ENCODE assay signal across 8 mouse cellular contexts in genomic region chr11:96969746-96970145, GRCm38 (mm10). TPM values are rescaled to one million over a fixed set of nuclear protein-coding genes. Genes with fewer than 3 reads are reported as not detected.
DNase-seq lines count a peak whose midpoint lies in the region; ATAC-seq and TF ChIP-seq lines count a peak whose summit lies in the region.

No protein-coding gene starts in this region.

- DNase-seq in layer of hippocampus, adult 2 months (ENCODE audit: low spot score in 2 of 2), result no peak
- DNase-seq in layer of hippocampus, adult 8-10 months (ENCODE audit: low spot score in 2 of 2), result no peak
- DNase-seq in cerebellum, adult 11 months, result peak; percentile 71
- DNase-seq in heart, adult 9 months (ENCODE audit: low spot score in 2 of 2), result peak; percentile 91 to 92
- DNase-seq in lung, postnatal 14 days, result peak; percentile 68
- DNase-seq in layer of hippocampus, adult 9-11 months, result no peak

- H3K36me3 ChIP-seq in kidney, embryonic 16.5 days (ENCODE audit: insufficient read depth, low read length), result no peaks in the 10 kb centered on the region; the same call in 1 of the 2 replicates

- TF ChIP-seq CTCF in layer of hippocampus, adult 2 months (conservative IDR thresholded peaks at IDR 0.05), result no peak

- peak; percentile 5; the same call in 1 of the 2 replicates for ATAC-seq in kidney, embryonic 16.5 days (ENCODE audit: low FRiP score, low TSS enrichment)
- ATAC-seq in CD4-positive, CD25-positive, alpha-beta regulatory T cell, adult 4 months, result no peak

- H3K4me1 ChIP-seq in kidney, embryonic 16.5 days (ENCODE audit: insufficient read depth, low read length), result peaks cover 40% of the 10 kb centered on the region

- H3K27ac ChIP-seq in layer of hippocampus, adult 2 months, result peak overlapping the region; percentile 85
- peak overlapping the region; percentile 92 for H3K27ac ChIP-seq in kidney, embryonic 16.5 days (ENCODE audit: low read length)

- no peak overlapping the region for H3K4me2 ChIP-seq in kidney, embryonic 16.5 days (replicated peaks; ENCODE audit: low read depth, low read length)

- no peak overlapping the region for H3K4me3 ChIP-seq in layer of hippocampus, adult 2 months
- H3K4me3 ChIP-seq in kidney, embryonic 16.5 days (ENCODE audit: low read length), result no peak overlapping the region

- H3K27me3 ChIP-seq in kidney, embryonic 16.5 days (ENCODE audit: insufficient read depth, low read length), result no peaks in the 10 kb centered on the region

- peak overlapping the region; percentile 12 for H3K9ac ChIP-seq in kidney, embryonic 16.5 days (replicated peaks; ENCODE audit: low read length)

- 60% methylated on average over 1 of the region's 1 CpGs for WGBS in kidney, embryonic 16.5 days

- H3K9me3 ChIP-seq in kidney, embryonic 16.5 days (ENCODE audit: low read length), result no peaks in the 10 kb centered on the region

RNA-seq across cellular contexts. Expression of gene Sp2, which starts 13.0 kb away (rescaled TPM):
- total RNA-seq in layer of hippocampus, adult 2 months (2021), result 10 to 100 TPM; 15.9 to 17.2 TPM
- 10 to 100 TPM in 3 of 4 experiments, 1 to 10 TPM in 1; 9.6 to 14.2 (median 11.8) TPM for total RNA-seq in layer of hippocampus, adult 8-10 months (2022)
- 21.2 and 25.1 TPM in 2 replicates for polyA plus RNA-seq in kidney, embryonic 16.5 days (2015; fragmentation: Nextera tagmentation; extraction: Ambion mirVana)
- polyA plus RNA-seq in CD4-positive, CD25-positive, alpha-beta regulatory T cell, adult 4 months (2017; shearing (Covaris generic)), result 10 to 100 TPM; 19.5 to 22.9 TPM

RNA-seq across cellular contexts. Expression of gene Pnpo, which starts 26.0 kb away (rescaled TPM):
- 10 to 100 TPM; 36.7 to 36.8 TPM for total RNA-seq in layer of hippocampus, adult 2 months (2021)
- total RNA-seq in layer of hippocampus, adult 8-10 months (2022), result 10 to 100 TPM; 38.1 to 41.5 (median 39.6) TPM
- polyA plus RNA-seq in kidney, embryonic 16.5 days (2015; fragmentation: Nextera tagmentation; extraction: Ambion mirVana), result 38.0 TPM in 2 replicates
- 10 to 100 TPM; 28.5 to 48.5 TPM for polyA plus RNA-seq in CD4-positive, CD25-positive, alpha-beta regulatory T cell, adult 4 months (2017; shearing (Covaris generic))

RNA-seq across cellular contexts. Expression of gene Prr15l, which starts 41.8 kb away (rescaled TPM):
- not detected for total RNA-seq in layer of hippocampus, adult 2 months (2021)
- total RNA-seq in layer of hippocampus, adult 8-10 months (2022), result not detected
- 52.5 and 55.8 TPM in 2 replicates for polyA plus RNA-seq in kidney, embryonic 16.5 days (2015; fragmentation: Nextera tagmentation; extraction: Ambion mirVana)
- 1 to 10 TPM in 1 of 2 experiments, under 1 TPM in 1; 0.48 to 1.5 TPM for polyA plus RNA-seq in CD4-positive, CD25-positive, alpha-beta regulatory T cell, adult 4 months (2017; shearing (Covaris generic))

RNA-seq across cellular contexts. Expression of gene Sp6, which starts 43.4 kb away (rescaled TPM):
- total RNA-seq in layer of hippocampus, adult 2 months (2021), result 1 to 10 TPM in 1 of 2 experiments, under 1 TPM in 1; 0.79 to 1.2 TPM
- 1 to 10 TPM in 3 of 4 experiments, under 1 TPM in 1; 0.83 to 1.7 (median 1.5) TPM for total RNA-seq in layer of hippocampus, adult 8-10 months (2022)
- 1.6 and 2.0 TPM in 2 replicates for polyA plus RNA-seq in kidney, embryonic 16.5 days (2015; fragmentation: Nextera tagmentation; extraction: Ambion mirVana)
- polyA plus RNA-seq in CD4-positive, CD25-positive, alpha-beta regulatory T cell, adult 4 months (2017; shearing (Covaris generic)), result 1 to 10 TPM; 1.7 to 3.0 TPM

RNA-seq across cellular contexts. Expression of gene Cdk5rap3, which starts 53.5 kb away (rescaled TPM):
- total RNA-seq in layer of hippocampus, adult 2 months (2021), result 10 to 100 TPM; 34.5 to 41.6 TPM
- 10 to 100 TPM; 33.9 to 49.1 (median 44.8) TPM for total RNA-seq in layer of hippocampus, adult 8-10 months (2022)
- 83.7 and 88.3 TPM in 2 replicates for polyA plus RNA-seq in kidney, embryonic 16.5 days (2015; fragmentation: Nextera tagmentation; extraction: Ambion mirVana)
- polyA plus RNA-seq in CD4-positive, CD25-positive, alpha-beta regulatory T cell, adult 4 months (2017; shearing (Covaris generic)), result 100 to 1,000 TPM in 1 of 2 experiments, 10 to 100 TPM in 1; 82.3 to 119 TPM

Comparison
In these comparisons a context has a peak if more than half of its experiments do, and no peak if none do; other contexts are left out.
1. DNase-seq: peak in cerebellum, adult 11 months (single experiment), heart, adult 9 months (2 of 2) and lung, postnatal 14 days (single experiment); none in layer of hippocampus, adult 2 months (0 of 2), layer of hippocampus, adult 8-10 months (0 of 2) and layer of hippocampus, adult 9-11 months (single experiment).